Mouse (Mus musculus): ENCODE results near the gene Hephl1. TPM values are rescaled to one million over a fixed set of nuclear protein-coding genes. Genes with fewer than 3 reads are reported as not detected.

Hephl1 gene
- polyA plus RNA-seq, 1 experiment from 2014 or later: not detected

- no peak for ATAC-seq
- 91% methylated on average over 4 of the region's 4 CpGs for WGBS
- H3K36me3 ChIP-seq (ENCODE audit: control insufficient read depth, insufficient read depth, low read length): peaks cover 4% of the 10 kb centered on the region; the same call in 1 of the 2 replicates
- no peak overlapping the region for H3K9ac ChIP-seq (ENCODE audit: low read length)
- no peaks in the 10 kb centered on the region for H3K9me3 ChIP-seq (replicated peaks; ENCODE audit: control insufficient read depth, low read length)
- H3K27me3 ChIP-seq (replicated peaks; ENCODE audit: control insufficient read depth, insufficient read depth, low read length): no peaks in the 10 kb centered on the region
- no peak overlapping the region for H3K27ac ChIP-seq (ENCODE audit: low read depth, low read length)
- H3K4me2 ChIP-seq (ENCODE audit: low read length): no peak overlapping the region
- no peak overlapping the region for H3K4me3 ChIP-seq (ENCODE audit: low read depth, low read length)
- no peak for DNase-seq (ENCODE audit: low spot score)
- no peaks in the 10 kb centered on the region; the same call in 1 of the 2 replicates for H3K4me1 ChIP-seq (ENCODE audit: control insufficient read depth, insufficient read depth, low read length)
Observed at GRCm38 (mm10) chr9:15032797-15033196, 79.1 kb downstream of the Hephl1 start.

DNA sequence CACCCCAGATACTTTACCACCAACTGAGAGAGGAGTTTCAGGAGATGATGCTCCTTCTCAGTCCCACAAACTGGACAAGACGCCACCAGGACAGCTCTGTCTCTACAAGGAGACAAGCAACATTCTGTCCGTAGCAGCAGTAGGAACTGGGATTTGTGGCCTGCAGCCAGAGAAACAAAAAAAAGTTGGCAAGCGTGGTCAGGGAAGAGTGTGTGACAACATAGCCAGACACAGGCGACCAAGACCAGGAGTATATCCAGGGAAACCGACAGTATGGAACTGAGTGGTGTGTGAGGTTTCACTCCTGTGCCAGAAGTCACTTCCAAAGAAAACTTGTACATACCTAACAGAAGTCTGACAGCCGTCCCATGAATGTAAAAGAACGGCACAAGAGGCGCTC, 81.1 kb downstream of the Hephl1 start:
- Histone ChIP-seq H3K27ac (ENCODE audit: low read depth, low read length) (no peak overlapping the region), H3K27me3 (replicated peaks; ENCODE audit: control insufficient read depth, insufficient read depth, low read length) (no peaks in the 10 kb centered on the region), H3K4me1 (ENCODE audit: control insufficient read depth, insufficient read depth, low read length) (no peaks in the 10 kb centered on the region), H3K36me3 (ENCODE audit: control insufficient read depth, insufficient read depth, low read length) (peaks cover 4% of the 10 kb centered on the region; the same call in 1 of the 2 replicates), H3K9me3 (replicated peaks; ENCODE audit: control insufficient read depth, low read length) (no peaks in the 10 kb centered on the region), H3K9ac (ENCODE audit: low read length) (no peak overlapping the region), H3K4me3 (ENCODE audit: low read depth, low read length) (no peak overlapping the region), H3K4me2 (ENCODE audit: low read length) (no peak overlapping the region)
- WGBS: 74% methylated on average over 8 of the region's 8 CpGs
- DNase-seq (ENCODE audit: low spot score) (peak; percentile 13), ATAC-seq (no peak)

DNA sequence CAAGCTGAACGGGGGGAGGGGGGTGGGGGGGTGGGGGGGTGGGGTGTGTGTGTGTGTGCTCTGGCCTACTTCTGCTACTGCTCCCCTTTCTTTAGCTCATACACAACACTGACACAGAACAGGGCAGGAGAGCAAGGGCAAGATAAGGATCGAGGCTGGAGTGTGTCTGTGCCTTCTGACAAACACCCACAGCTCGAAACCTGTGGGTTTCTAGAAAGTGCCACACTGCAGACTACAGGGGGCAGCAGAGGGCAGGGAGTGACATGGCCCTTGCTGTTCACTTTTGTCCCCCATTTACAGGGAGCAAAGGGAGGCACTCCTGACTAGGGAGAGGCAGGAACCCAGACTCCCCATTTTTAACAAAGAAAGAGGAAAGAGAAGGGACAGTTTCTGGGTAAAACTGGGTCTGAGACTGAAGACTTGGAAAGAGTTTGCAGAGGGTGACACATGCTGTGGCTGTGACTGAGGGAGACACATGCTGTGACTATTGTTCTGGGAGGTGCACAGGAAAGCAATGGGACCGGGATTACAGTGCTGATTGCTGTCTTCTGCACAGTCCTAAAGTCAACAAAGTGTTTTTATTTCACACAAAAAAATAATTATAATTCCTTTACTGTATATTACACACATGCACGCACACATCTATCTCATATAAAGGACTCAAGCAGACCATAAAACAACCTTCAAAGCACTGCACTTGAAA, 82.7 kb downstream of the Hephl1 start:
- peak; percentile 35 for DNase-seq (ENCODE audit: low spot score)
- peak; percentile 35 for ATAC-seq
- WGBS: 52% methylated on average over 5 of the region's 5 CpGs

GRCm38 (mm10) chr9:15027725-15028124, 84.2 kb downstream of the Hephl1 start:
- Histone ChIP-seq H3K36me3 (ENCODE audit: control insufficient read depth, insufficient read depth, low read length) (peaks cover 4% of the 10 kb centered on the region; the same call in 1 of the 2 replicates), H3K27me3 (replicated peaks; ENCODE audit: control insufficient read depth, insufficient read depth, low read length) (no peaks in the 10 kb centered on the region), H3K4me3 (ENCODE audit: low read depth, low read length) (no peak overlapping the region), H3K4me2 (ENCODE audit: low read length) (no peak overlapping the region), H3K9me3 (replicated peaks; ENCODE audit: control insufficient read depth, low read length) (no peaks in the 10 kb centered on the region), H3K9ac (ENCODE audit: low read length) (no peak overlapping the region), H3K27ac (ENCODE audit: low read depth, low read length) (no peak overlapping the region), H3K4me1 (ENCODE audit: control insufficient read depth, insufficient read depth, low read length) (no peaks in the 10 kb centered on the region)
- WGBS: 67% methylated on average over 3 of the region's 3 CpGs
- DNase-seq (ENCODE audit: low spot score) (no peak), ATAC-seq (no peak)

More for the DNA sequence above, 82.7 kb downstream of the Hephl1 start:
- H3K27me3 ChIP-seq (replicated peaks; ENCODE audit: control insufficient read depth, insufficient read depth, low read length): no peaks in the 10 kb centered on the region
- H3K4me1 ChIP-seq (ENCODE audit: control insufficient read depth, insufficient read depth, low read length): no peaks in the 10 kb centered on the region
- no peak overlapping the region for H3K27ac ChIP-seq (ENCODE audit: low read depth, low read length)
- peaks cover 4% of the 10 kb centered on the region; the same call in 1 of the 2 replicates for H3K36me3 ChIP-seq (ENCODE audit: control insufficient read depth, insufficient read depth, low read length)
- no peak overlapping the region for H3K4me3 ChIP-seq (ENCODE audit: low read depth, low read length)
- H3K9ac ChIP-seq (ENCODE audit: low read length): no peak overlapping the region
- no peaks in the 10 kb centered on the region for H3K9me3 ChIP-seq (replicated peaks; ENCODE audit: control insufficient read depth, low read length)
- no peak overlapping the region for H3K4me2 ChIP-seq (ENCODE audit: low read length)

DNA sequence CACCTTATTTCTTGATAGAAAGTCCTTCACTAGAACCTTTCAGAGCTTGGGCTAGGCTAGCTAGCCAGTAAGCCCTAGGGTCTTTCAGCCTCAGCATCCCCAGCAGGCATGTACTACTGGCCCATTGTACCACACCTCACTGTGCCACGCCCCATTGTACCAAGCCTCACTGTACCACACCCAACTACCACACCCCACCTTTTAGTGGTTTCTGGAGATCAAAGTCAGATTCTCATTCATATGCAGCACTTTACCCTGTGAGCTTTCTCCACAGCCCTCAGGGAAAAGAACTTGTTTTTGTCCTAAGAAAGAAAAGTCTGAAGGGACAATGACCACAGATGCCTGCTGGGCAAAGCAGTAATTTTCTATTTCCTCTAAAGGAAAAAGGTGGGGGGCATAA, 88.9 kb downstream of the Hephl1 start:
- no peak overlapping the region for H3K27ac ChIP-seq (ENCODE audit: low read depth, low read length)
- H3K4me2 ChIP-seq (ENCODE audit: low read length): no peak overlapping the region
- H3K9me3 ChIP-seq (replicated peaks; ENCODE audit: control insufficient read depth, low read length): no peaks in the 10 kb centered on the region
- H3K9ac ChIP-seq (ENCODE audit: low read length): no peak overlapping the region
- no peak overlapping the region for H3K4me3 ChIP-seq (ENCODE audit: low read depth, low read length)
- ATAC-seq (no peak), DNase-seq (ENCODE audit: low spot score) (no peak)
- 96% methylated on average over 1 of the region's 1 CpGs for WGBS
- no peaks in the 10 kb centered on the region for H3K27me3 ChIP-seq (replicated peaks; ENCODE audit: control insufficient read depth, insufficient read depth, low read length)
- no peaks in the 10 kb centered on the region for H3K4me1 ChIP-seq (ENCODE audit: control insufficient read depth, insufficient read depth, low read length)
- peaks cover 20% of the 10 kb centered on the region for H3K36me3 ChIP-seq (ENCODE audit: control insufficient read depth, insufficient read depth, low read length)

DNA sequence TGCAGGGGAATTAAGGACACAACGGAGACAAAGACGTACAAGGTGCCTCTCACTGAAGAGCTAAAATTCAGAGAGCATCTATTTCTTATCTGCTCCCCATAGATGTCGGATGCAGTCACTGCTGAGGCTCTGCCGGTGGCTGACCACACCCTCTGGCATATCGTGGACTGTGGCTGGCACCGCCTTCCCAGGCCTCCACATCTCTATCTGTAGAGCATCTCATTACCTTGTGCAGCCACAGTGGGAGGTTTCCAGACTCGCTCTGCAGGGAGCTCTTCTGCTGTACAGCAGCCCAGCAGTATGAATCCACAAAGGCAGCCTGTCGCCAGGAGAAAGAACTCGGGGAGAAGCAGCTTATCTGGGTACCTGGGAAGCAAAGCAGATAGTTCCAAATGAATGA, 90.8 kb downstream of the Hephl1 start:
- no peaks in the 10 kb centered on the region for H3K9me3 ChIP-seq (replicated peaks; ENCODE audit: control insufficient read depth, low read length)
- 75% methylated on average over 9 of the region's 9 CpGs for WGBS
- H3K4me3 ChIP-seq (ENCODE audit: low read depth, low read length): no peak overlapping the region
- no peaks in the 10 kb centered on the region for H3K27me3 ChIP-seq (replicated peaks; ENCODE audit: control insufficient read depth, insufficient read depth, low read length)
- no peak overlapping the region for H3K9ac ChIP-seq (ENCODE audit: low read length)
- no peak overlapping the region for H3K27ac ChIP-seq (ENCODE audit: low read depth, low read length)
- ATAC-seq: no peak
- H3K36me3 ChIP-seq (ENCODE audit: control insufficient read depth, insufficient read depth, low read length): peaks cover 26% of the 10 kb centered on the region
- no peaks in the 10 kb centered on the region for H3K4me1 ChIP-seq (ENCODE audit: control insufficient read depth, insufficient read depth, low read length)
- DNase-seq (ENCODE audit: low spot score): no peak
- no peak overlapping the region for H3K4me2 ChIP-seq (ENCODE audit: low read length)

DNA sequence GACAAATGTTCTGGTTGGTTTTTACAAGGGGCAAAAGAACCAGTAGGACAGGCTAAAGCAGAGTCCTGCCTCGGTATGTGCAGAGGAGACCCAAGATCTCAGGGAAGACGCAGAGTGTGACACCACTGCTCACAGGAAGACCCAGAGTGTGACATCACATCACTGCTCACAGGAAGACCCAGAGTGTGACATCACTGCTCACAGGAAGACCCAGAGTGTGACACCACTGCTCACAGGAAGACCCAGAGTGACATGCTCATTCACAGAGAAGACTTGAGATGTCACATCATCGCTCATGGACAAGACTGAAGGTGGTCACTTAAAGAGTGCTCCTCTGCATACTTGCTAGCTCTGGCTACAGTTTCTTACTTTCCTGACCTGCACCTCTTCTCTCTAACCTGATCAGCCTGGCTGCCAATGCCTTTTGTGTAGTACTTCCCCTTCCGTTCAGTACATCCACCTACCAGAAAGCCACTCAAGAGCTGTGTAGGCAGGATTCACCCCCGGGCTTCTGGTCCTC, 91.3 kb downstream of the Hephl1 start:
- H3K9ac ChIP-seq (ENCODE audit: low read length): no peak overlapping the region
- no peaks in the 10 kb centered on the region for H3K9me3 ChIP-seq (replicated peaks; ENCODE audit: control insufficient read depth, low read length)
- WGBS: 90% methylated on average over 5 of the region's 5 CpGs
- H3K27me3 ChIP-seq (replicated peaks; ENCODE audit: control insufficient read depth, insufficient read depth, low read length): no peaks in the 10 kb centered on the region
- H3K4me3 ChIP-seq (ENCODE audit: low read depth, low read length): no peak overlapping the region
- no peak overlapping the region for H3K27ac ChIP-seq (ENCODE audit: low read depth, low read length)
- DNase-seq (ENCODE audit: low spot score) (no peak), ATAC-seq (no peak)
- H3K4me2 ChIP-seq (ENCODE audit: low read length): no peak overlapping the region
- H3K4me1 ChIP-seq (ENCODE audit: control insufficient read depth, insufficient read depth, low read length): no peaks in the 10 kb centered on the region
- peaks cover 26% of the 10 kb centered on the region for H3K36me3 ChIP-seq (ENCODE audit: control insufficient read depth, insufficient read depth, low read length)

GRCm38 (mm10) chr9:15018756-15019131, 93.2 kb downstream of the Hephl1 start:
- no peak overlapping the region for H3K9ac ChIP-seq (ENCODE audit: low read length)
- no peaks in the 10 kb centered on the region for H3K4me1 ChIP-seq (ENCODE audit: control insufficient read depth, insufficient read depth, low read length)
- DNase-seq (ENCODE audit: low spot score) (no peak), ATAC-seq (no peak)
- H3K27me3 ChIP-seq (replicated peaks; ENCODE audit: control insufficient read depth, insufficient read depth, low read length): no peaks in the 10 kb centered on the region
- peaks cover 26% of the 10 kb centered on the region for H3K36me3 ChIP-seq (ENCODE audit: control insufficient read depth, insufficient read depth, low read length)
- H3K9me3 ChIP-seq (replicated peaks; ENCODE audit: control insufficient read depth, low read length): no peaks in the 10 kb centered on the region
- no peak overlapping the region for H3K4me3 ChIP-seq (ENCODE audit: low read depth, low read length)
- WGBS: 90% methylated on average over 5 of the region's 5 CpGs
- H3K27ac ChIP-seq (ENCODE audit: low read depth, low read length): no peak overlapping the region
- H3K4me2 ChIP-seq (ENCODE audit: low read length): no peak overlapping the region

Measured in forebrain, embryonic 14.5 days (tissue).